Mouse (Mus musculus) lung, adult 2 months (tissue): ENCODE results near the gene Arcn1.

ENCODE experiments used
- CTCF ChIP-seq: fragments of 200-500 bp; IDR thresholded peaks from 2 replicates; pipeline ENCODE4 v1.5.1; 2011; ENCODE audit warnings: mild to moderate bottlenecking, low read length, control low read depth; ENCODE audit not compliant: insufficient read depth
- POLR2A ChIP-seq: fragments of 200-500 bp; IDR thresholded peaks from 2 replicates; pipeline ENCODE4 v1.6.1; 2011; ENCODE audit warnings: low read depth, mild to moderate bottlenecking, control low read depth, low read length, borderline replicate concordance; ENCODE audit errors: extremely low read depth

DNA sequence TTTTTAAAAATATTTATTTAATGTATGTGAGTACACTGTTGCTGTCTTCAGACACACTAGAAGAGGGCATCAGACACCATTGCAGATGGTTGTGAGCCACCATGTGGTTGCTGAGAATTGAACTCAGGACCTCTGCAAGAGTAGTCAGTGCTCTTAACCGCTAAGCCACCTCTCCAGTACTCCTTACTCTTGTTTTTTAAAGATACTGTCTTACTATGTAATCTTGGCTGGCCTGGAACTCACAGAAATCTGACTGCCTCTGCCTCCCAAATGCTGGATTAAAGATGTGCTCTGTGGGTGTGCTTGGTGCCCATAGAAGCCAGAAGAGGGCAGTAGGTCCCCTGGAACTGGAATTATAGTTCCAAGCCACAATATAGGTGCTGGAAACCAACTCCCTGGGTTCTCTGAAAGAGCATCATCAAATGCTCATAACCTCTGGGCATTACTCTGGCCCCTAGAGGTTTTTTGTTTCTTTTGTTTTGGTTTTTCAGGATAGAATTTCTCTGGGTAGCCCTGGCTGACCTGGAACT is 26.9 kb downstream of the Arcn1 start:
- TF ChIP-seq CTCF (no peak), POLR2A (no peak)
